Mouse (Mus musculus) mouse embryonic stem cell (cell line): ENCODE data around the gene Zfhx2.

ENCODE experiments used
- in situ Hi-C, 2 experiments: fragments of 300-500 bp; cut with MboI; formaldehyde crosslinking; loops; 1 replicate in 1 of 2; 3 replicates in 1 of 2; pipeline ENCODE4 v1.14.3; 2019 to 2020; ENCODE audit warnings: low sequenced_read_pairs in 2 of 2, low pct_unique_long_range_greater_than_20kb in 1 of 2, mixed read lengths in 1 of 2; ENCODE audit not compliant: unreplicated experiment in 1 of 2

The Zfhx2 gene

DNA sequence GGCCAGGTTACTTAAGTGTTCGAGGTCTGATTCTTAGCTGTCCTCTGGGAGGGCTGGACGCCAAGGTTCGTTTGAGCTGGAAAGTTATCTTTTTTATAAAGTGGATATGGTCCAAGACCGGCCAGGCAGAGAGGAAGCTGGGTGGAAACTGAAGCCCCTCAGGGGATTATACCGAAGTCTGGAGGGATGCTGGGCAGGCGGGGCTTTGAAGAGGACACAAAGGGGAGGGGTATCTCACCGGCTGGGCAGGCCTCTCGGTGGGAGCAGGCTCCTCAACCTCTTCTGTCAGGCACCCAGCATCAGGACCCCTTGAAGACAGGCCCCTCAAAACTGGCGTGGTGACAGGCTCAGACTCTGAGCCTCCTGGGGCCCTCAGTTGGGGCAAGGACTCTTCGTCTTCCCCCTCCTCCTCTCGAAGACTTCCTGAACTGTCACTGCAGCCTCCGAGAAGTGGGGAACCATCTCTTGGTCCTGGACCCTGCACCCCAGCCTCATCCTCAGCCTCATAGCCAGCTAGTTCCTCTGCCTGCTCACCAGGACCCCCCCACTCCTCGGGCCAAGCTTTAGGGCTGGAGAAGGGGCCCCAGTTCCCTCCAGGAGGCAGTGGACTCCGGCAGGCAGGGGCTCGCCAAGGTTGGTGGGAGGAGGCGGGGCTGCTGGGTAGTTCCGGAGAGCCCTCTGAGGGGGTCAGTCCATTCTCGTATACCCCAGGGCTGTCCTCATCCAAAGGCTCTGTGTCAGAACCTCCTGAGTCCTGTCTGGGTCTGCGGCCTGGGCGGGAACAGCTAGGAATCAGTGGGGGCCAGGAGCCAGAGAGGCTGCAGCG is 17.1 kb upstream of the Zfhx2 start:
- in situ Hi-C loops = no loop called here

DNA sequence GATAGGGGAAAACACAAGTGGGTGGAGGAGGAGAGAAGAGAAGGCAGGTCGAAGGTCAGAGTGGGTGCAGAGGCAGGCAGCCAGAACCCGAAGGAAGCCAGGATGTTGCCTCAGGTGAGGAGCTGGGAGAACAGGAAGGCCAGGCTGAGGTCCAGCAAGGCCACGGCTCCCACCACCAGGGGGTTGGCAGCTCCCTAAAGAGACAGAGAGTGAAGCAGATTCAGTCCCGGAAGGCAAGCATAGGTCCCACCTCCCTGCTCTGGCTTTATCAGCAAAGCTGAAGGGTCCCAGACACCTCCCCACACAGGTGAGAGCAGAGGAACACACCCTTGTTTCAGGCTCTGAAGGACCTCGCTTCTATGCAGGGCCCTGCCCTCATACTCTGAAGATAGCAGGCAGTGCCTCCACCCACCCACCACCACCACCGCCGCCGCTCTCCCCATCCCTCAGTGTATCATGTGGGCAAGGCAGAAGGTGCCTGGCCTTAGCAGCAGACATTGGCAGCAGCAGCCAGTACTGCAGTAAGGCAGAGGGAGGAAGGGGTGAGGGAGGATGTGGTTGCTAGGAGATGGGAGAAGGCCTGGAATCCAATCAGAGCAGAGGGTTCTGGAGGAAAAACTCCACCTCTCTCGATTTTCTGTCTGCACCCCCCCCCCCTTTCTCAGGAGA is 16.2 kb upstream of the Zfhx2 start:
- in situ Hi-C loops = no loop called here

DNA sequence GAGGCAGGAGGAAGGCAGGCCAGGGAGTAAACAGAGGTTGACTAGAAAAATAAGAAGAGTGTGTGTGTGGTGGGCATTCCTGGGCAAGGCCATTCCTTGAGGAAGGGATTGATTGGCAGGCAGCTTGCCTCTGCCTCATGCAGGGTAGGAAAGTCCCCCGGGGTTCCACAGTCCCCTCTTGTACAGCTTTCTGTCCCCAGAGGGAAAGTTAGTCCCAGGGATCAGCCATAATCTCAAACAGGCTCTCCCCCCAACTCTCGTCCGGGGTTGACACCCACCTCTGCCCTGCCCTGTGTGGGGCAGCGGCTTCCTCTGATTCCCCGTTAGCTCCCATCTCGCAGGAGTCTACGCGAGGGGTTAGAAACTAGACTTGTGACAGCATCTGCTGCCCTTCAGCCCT is 14.9 kb upstream of the Zfhx2 start:
- in situ Hi-C loops = no loop called here

DNA sequence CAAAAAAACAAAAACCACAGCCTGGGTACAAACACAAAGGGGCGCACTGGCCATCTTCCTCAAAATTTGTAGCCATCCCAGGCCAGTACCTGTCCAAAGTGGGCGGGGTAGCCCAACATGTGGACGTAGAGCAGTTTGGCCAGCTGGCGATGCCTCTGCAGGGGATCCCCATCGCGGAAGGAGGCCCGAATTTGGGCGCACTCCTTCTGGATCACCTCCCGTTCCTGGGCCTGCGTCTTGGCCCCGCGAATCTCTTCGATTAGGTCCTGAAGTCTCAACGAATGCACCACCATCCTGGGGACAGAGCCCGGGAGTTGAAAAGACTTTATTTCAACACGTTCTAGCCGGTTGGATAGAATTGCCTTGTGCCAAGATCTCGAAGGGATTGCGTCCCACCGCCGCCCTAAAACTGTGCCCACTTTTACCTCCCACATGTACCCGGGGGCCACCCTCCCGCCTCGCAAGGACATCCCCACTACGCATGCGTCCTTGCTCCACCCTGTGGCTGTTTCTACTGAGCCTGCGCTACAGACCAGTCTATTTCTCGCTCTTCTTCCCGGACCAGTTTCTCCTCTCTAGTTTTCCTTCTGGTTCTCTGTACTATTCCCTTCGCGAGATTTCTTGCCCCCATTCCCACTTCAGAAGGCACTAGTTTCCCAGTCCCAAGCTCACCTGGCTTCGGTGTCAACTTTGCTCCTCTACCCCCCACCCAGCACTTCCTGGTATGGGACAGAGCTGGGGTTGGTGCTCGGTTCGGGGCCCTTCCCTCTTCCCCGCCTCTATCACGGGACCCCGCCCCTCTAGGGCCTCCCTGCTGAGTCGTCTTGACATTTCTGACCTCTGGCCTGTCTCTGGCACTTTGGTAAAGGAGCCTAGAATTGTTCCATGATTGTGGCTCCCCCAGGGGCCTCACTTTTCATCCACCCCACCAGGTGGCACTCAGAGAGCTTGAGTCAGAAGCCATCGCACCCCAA is 14.0 kb upstream of the Zfhx2 start, which contains the start of gene Ap1g2:
TSS of gene Ap1g2 (minus strand) at position 758 of the 974 bp plus-strand sequence.
- in situ Hi-C loops = no loop called here

DNA sequence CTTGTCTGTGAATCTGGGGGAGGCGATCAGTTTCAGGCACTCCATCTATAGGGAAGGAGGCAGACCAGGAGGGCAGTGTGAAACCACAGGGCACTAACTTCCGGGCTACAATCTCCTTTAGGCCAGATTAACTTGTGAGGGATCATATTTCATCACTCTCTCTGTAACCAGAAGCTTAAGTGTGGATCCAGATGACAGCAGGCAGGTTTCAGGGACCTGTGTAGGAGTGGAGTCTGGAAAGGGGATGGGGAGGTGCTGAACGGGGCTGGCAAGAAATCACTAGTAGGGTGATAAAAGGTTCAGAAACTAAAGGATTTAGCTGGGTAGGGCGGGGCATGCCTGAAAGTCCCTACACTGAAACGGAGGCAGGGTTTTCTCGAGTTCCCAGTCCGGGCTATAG is 13.3 kb upstream of the Zfhx2 start:
- in situ Hi-C loops = no loop called here

DNA sequence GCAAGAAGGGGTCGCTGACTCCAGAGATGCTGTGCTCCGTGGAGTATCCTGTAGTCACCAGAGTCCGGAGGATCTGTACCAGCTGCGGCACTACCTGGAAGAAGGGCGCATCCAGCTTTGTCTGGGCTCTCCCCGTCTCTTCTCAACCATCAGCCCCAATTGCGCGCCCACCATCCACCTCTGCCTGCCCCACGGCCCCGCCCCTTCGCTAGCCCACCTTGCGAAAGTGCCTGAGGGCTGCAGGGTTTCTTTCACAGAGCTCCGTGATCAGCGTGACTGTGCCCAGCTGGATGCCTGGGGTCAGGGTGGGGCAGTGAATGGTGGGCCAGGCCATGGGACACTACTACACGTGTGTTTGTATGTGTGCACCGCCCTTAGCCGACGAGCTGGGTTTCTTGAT is 12.2 kb upstream of the Zfhx2 start:
- in situ Hi-C loops = no loop called here

DNA sequence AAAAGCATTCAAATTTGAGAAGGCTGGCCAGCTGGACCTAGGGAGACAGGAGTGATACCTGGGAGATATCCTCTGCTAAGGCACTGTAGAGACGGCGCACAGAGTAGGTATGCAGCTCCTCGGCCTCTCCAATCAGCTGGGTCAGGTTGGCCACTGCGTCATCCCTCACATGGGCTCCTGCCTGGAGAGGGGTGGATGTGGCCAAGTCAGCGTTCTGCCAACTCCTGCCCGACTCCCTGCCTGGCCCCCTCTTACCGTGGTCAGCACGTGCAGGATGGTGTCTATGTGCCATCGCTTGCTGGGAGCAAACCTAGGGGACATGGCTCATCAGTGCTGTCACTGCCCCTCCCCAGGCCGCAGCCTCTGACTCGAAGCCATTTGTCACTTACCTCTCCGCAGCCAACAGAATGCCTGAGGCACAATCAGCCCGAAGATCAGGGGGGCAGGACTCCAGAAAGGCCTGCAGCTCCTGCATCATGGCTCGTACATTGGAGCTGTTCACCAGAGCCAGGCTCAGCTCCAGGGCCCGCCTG is 10.2 kb upstream of the Zfhx2 start:
- in situ Hi-C loops = no loop called here

DNA sequence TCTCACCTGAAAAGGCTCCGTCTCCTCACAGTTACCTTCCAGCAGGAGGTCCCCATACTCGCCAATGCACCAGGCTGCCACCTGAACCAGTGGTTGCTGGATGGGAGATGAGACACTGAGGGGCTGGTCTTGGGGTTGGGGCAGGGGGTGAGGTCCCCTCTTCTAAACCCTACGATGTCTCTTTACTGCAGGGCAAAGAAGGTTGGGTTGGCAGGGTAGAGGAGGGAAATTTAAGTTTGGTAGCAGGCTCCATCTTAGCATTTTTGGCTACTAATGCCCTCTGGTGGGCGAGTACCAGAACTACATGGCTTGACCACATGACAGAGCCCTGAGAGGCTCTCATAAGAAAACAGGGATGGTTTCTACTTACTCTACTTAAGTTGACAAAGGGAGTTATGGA is 9.5 kb upstream of the Zfhx2 start:
- in situ Hi-C loops = no loop called here

DNA sequence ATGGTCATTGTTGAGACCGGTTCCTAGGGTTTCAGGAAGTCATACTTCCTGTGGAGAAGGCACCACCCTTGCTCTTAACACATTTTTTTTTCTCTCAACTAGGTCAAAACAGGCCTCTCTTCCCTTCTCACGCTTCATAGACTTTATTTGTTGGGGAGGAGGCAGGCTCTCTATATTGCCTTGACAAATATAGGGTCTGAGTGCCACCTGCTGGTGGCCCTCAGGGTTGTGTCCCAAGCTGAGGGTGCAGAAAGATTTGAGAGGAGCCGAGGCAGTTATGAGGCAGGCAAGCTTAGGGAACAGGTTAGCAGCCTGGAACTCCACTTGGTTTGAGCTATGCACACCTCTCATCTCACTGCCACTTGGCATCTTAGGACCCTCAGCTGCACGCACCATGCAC is 5.9 kb upstream of the Zfhx2 start:
- in situ Hi-C loops = no loop called here

DNA sequence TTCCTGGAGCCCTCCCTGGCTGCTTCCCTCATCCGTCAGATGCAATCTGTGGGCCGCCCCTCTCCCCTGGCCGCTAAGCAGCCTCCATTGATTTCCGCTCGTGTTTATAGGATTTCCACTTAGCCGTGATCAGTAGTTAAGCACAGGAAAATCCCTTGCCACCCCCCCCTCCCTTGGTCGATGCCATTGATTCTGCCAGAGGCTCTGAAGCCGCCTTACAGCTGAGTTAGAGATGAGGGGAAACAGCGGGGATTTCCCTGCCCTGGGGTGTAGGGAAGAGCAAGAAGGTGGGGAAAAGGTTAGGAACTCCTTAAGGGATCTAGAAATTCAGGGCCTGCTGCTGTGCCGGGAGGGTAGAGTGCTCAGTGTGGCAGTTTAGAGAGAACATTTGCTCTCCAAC is 5.5 kb upstream of the Zfhx2 start:
- in situ Hi-C loops = no loop called here

DNA sequence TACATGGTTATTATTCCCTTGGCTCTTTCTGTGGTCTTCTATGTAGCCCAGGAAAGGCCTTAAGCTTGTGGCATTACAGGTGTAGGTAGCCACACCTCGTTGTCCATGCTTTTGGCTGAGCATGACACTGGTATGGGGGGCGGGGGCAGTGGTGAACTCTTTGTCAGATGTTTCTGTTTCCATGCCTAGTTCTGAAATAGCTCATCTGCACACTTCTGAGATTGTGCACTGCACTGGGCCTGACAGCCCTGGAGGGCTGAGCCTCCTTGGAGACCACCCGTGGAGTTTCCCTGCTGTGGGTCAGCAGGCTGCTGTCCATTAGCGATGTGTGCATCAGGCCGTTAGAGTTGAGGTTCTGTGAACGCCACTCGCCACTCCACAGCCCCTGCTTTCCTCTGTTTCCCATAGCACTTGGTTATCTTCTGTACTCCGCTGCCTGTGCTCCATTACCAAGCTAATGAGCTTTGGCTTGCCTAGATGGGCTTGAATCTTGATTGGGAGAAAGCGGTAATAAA is 4.5 kb upstream of the Zfhx2 start:
- in situ Hi-C loops = no loop called here

DNA sequence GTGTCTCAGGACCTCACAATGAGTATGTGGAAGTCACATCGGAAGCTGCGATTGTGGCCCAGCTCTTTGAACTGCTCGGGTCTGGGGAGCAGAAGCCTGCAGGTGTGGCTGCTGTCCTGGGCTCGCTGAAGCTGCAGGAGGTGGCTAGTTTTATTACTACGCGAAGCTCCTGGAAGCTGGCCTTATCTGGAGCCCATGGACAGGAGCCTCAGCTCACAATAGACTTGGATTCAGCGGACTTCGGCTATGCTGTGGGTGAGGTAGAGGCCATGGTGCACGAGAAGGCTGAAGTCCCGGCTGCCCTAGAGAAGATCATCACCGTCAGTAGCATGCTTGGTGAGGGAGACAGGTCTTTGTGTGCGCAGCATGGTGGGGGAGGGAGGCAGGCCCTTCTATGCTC is 3.5 kb upstream of the Zfhx2 start:
- in situ Hi-C loops = no loop called here

DNA sequence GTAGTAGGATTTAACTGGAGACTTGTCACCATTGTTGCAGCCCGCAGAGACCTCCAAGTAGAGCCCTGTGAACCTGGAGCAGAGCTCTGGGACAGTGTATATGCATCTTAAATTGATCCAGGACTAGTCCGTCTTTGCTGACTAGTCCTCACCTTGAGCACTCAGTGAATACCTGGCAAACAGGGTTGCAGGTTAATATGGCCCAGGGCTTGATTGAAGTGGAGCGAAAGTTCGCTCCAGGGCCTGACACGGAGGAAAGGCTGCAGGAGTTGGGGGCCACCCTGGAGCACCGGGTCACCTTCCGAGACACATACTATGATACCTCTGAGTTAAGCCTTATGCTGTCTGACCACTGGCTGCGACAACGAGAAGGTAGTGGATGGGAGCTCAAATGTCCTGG is 3.1 kb upstream of the Zfhx2 start:
- in situ Hi-C loops = no loop called here

DNA sequence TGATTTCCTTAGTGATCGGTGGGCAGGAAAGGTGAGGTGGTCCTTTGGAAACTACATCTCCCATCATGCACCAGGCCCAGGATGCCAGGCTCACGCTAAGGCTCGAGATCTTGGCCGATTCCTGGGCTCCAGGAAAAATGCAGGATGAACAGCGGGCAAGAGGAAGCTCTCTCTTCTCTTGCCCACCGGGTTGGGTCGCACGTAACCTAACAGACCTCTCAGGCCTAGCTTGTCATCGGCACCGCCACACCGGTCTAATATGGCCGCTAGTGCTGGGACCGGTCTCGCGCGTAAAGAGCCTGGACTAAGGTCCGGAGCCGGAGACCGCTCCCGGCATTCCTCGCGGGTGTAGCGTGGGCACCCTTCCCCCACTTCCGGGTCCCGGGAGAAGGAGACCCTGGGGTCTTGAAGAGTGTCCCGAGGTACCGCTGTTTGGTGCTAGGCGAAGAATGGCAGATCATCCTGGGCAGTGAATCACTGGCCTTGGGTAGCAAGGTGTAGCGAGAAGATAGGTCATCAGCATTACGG is 2.6 kb upstream of the Zfhx2 start, which contains the start of gene Thtpa:
TSS of gene Thtpa (plus strand) at position 81 of the 528 bp plus-strand sequence.
- in situ Hi-C loops = no loop called here

DNA sequence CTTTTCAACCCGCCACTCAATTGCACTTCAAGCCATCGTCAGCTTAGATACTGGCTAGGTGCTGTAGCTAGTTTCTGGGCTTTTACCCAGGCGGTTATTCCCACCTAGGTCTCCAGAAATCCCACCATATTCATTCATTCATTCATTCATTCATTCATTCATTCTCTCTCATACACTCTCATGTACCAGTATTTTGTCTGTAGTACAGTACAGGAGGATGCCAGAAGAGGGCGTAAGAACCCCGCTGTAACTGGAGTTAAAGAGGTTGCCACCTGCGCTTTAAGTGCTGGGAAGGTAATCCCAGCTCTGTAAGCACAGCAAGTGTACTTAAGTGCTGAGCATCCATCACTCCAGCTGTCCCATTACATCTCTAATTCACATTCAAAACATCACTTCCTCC is 1.8 kb upstream of the Zfhx2 start:
- in situ Hi-C loops = no loop called here

DNA sequence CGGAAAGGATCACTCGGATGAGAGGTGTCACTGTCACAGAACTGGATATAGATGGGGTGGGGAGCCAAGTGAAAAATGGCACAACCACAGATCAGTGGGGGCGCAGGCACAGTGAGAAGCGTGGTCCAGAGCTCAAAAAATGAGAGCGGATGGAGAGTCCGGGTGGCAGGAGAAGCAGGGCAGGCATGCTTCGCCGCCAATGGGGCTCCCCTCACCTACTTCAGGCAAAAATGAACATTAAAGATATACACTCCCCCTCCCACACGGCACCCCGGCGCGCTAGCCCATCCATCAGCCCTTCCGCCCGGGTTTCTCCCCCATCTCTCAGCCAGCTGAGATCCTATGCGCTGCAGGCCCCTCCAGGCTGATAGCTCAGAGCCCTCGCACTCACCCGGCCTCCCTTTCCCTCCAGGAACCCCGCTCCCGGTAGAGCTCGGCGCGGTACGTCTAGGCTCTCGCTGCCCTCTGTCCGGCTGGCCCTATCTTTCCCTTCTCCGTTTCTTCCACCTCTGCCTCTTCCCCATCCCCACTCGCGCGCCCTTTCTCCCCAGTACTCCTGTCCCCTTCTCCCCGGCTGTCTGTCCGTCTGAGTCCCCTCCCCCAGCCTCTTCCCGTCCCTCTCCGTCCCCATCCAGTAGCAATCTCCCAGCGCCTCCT is 787 bp downstream of the Zfhx2 start:
- in situ Hi-C loops = no loop called here

DNA sequence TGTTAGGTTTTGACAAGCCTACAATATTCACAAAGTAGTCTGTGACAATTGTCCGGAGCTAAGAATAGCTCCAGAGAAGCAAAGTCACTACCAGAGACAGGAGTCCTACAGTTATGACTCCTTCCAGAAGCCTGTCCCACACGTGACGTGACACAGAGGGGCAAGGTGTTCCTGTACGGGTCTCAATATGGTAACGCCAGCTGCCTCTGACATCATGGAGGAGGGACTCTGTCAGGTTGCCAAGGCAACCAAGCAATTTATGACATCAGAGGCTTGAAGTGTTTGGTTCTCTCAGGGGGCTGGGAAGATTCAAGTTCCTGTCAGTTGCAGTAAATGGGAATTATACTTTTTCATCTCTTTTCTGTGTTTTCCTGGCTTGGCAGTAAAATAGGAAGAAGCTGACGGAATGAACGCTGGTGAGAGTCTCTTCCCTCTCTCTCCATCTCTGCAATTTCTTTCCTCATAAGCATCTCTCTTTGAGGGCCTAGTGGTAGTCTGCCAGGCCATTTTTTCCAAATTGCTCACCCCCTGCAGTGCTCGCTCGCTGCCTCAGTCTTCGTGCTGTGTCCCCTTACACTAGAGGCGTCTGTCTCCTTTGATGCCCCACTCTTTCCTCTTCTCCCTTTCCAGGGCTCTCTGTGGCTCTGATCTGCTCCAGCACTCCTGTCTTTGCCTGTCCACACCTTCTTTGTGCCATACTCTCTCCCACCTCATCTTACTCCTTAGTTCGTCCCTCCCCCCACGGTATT is 2.8 kb downstream of the Zfhx2 start:
- in situ Hi-C loops = no loop called here
